Mouse (Mus musculus) liver, embryonic 14.5 days (tissue): ENCODE data around the gene Zfp36l2. TPM values are rescaled to one million over a fixed set of nuclear protein-coding genes. Genes with fewer than 3 reads are reported as not detected.

Experiments used
- ATAC-seq: fragments of 200-750 bp; cut with Nextera tagmentation; 2 replicates; pipeline ENCODE4 v1.8.0; 2017; ENCODE audit warnings: moderate number of reproducible peaks, mild to moderate bottlenecking, moderate library complexity; ENCODE audit not compliant: insufficient read depth
- DNase-seq, 3 experiments: peaks; one replicate each; pipeline ENCODE4 v3.0.0-alpha.2; 2012 to 2013; ENCODE audit warnings: low read depth in 3 of 3, low spot score in 3 of 3
- H3K27ac ChIP-seq: fragments of 300-500 bp; sonication (generic); 2 replicates; pipeline ENCODE4 v1.5.1; 2014; ENCODE audit warnings: moderate library complexity, mild to moderate bottlenecking, control low read depth, inconsistent platforms
- H3K27me3 ChIP-seq: fragments of 300-500 bp; sonication (generic); 2 replicates; pipeline ENCODE4 v1.6.1; 2014; ENCODE audit warnings: mild to moderate bottlenecking, low read length, moderate library complexity; ENCODE audit not compliant: control insufficient read depth, insufficient read depth
- H3K36me3 ChIP-seq: fragments of 300-500 bp; sonication (generic); replicated peaks from 2 replicates; pipeline ENCODE4 v1.6.1; 2014; ENCODE audit warnings: low read depth; ENCODE audit not compliant: control insufficient read depth, insufficient read depth
- H3K4me1 ChIP-seq, 2 experiments: fragments of 200-500 bp in 1 of 2; fragments of 300-500 bp in 1 of 2; sonication (generic) in 1 of 2; replicated peaks; 2 replicates each; pipeline ENCODE4 v1.6.1; 2012 to 2014; ENCODE audit warnings: antibody characterized with exemption in 1 of 2, inconsistent platforms in 1 of 2, low read length in 1 of 2; ENCODE audit not compliant: control insufficient read depth in 2 of 2, insufficient read depth in 2 of 2
- H3K4me2 ChIP-seq: fragments of 300-500 bp; sonication (generic); 2 replicates; pipeline ENCODE4 v1.6.1; 2014; ENCODE audit warnings: low read depth, mild to moderate bottlenecking, control low read depth, moderate library complexity
- H3K4me3 ChIP-seq, 2 experiments: fragments of 200-500 bp in 1 of 2; fragments of 300-500 bp in 1 of 2; sonication (generic) in 1 of 2; 2 replicates each; pipeline ENCODE4 v1.5.1; 2012 to 2014; ENCODE audit warnings: low read depth in 2 of 2, low read length in 2 of 2, mild to moderate bottlenecking in 2 of 2, control low read depth in 1 of 2, inconsistent platforms in 1 of 2, moderate library complexity in 1 of 2; ENCODE audit not compliant: insufficient read depth in 1 of 2
- H3K9ac ChIP-seq: fragments of 300-500 bp; sonication (generic); replicated peaks from 2 replicates; pipeline ENCODE4 v1.6.1; 2014; ENCODE audit warnings: mild to moderate bottlenecking, control low read depth, moderate library complexity
- H3K9me3 ChIP-seq: fragments of 300-500 bp; sonication (generic); 2 replicates; pipeline ENCODE4 v1.6.1; 2016; ENCODE audit warnings: low read length, mixed read lengths; ENCODE audit not compliant: control insufficient read depth
- CTCF ChIP-seq: IDR thresholded peaks from 2 replicates; pipeline ENCODE4 v1.5.1; 2016; ENCODE audit warnings: antibody characterized with exemption, low read depth, control low read depth
- EP300 ChIP-seq: IDR thresholded peaks from 2 replicates; pipeline ENCODE4 v1.6.1; 2016; ENCODE audit warnings: antibody characterized with exemption, low read depth
- WGBS: fragments of 180-500 bp; shearing (Covaris S2); extraction: QIAGEN DNeasy Blood & Tissue Kit; methylation state at CpG from one replicate; pipeline ENCODE4 v1.1.7; 2014; ENCODE audit not compliant: insufficient replicate concordance; 5-methylcytosine and 5-hydroxymethylcytosine counted together
- polyA plus RNA-seq, 2 experiments: library from polyadenylated mRNA; depleted of rRNA in 1 of 2; stranded (reverse) in 1 of 2; unstranded in 1 of 2; fragments of >200 nt; fragmentation: Nextera tagmentation in 1 of 2; extraction: Ambion mirVana in 1 of 2; gene quantifications; 2 replicates each; pipeline versions ENCODE4 v1.2.1 to v1.2.3; 2012 to 2014

Zfp36l2 gene
- polyA plus RNA-seq, 2 experiments, result 9.9 to 22.7 TPM

GRCm38 (mm10) chr17:84155516-84156226 lies 32.1 kb downstream of the Zfp36l2 start:
- no peak for ATAC-seq
- no peaks in the 10 kb centered on the region for H3K27me3 ChIP-seq
- no peak for DNase-seq
- no peak overlapping the region for H3K9ac ChIP-seq
- H3K27ac ChIP-seq, result no peak overlapping the region
- no peak overlapping the region for H3K4me2 ChIP-seq
- peaks cover 53 to 67% of the 10 kb centered on the region in 2 experiments for H3K4me1 ChIP-seq
- no peaks in the 10 kb centered on the region for H3K9me3 ChIP-seq
- 59% methylated on average over 8 of the region's 8 CpGs for WGBS
- no peak for TF ChIP-seq EP300
- no peak overlapping the region for H3K4me3 ChIP-seq
- no peaks in the 10 kb centered on the region for H3K36me3 ChIP-seq

DNA sequence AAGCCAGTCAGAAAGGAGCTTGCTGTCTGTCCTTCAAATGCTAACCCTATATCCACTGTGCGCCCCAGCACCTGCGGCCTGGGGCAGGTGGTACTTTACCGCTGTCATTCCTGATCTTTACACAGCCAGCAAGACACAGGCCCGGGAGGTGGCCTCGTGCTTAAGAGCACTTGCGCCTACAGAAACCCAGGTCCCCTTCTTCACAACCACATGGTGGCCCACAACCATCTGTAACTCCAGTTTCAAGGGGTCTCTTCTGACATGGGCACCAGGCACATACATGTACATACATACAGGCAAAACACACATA lies 32.8 kb downstream of the Zfp36l2 start:
- Histone ChIP-seq H3K9me3 (no peaks in the 10 kb centered on the region), H3K36me3 (no peaks in the 10 kb centered on the region), H3K27ac (peak overlapping the region; percentile 95), H3K4me1 (peaks cover 60 to 72% of the 10 kb centered on the region in 2 experiments), H3K4me2 (peak overlapping the region; percentile 37; the same call in 1 of the 2 replicates), H3K9ac (peak overlapping the region; percentile 19; the same call in 1 of the 2 replicates), H3K4me3 (no peak overlapping the region), H3K27me3 (no peaks in the 10 kb centered on the region)
- TF ChIP-seq CTCF, result no peak
- TF ChIP-seq EP300, result no peak
- no peak for ATAC-seq
- DNase-seq, result no peak
- WGBS, result 70% methylated on average over 6 of the region's 6 CpGs

GRCm38 (mm10) chr17:84154302-84155028 lies 33.3 kb downstream of the Zfp36l2 start:
- TF ChIP-seq CTCF, result no peak
- TF ChIP-seq EP300, result peak; percentile 23; the same call in 1 of the 2 replicates
- DNase-seq (peak in 1 of 3 experiments; percentile 60), ATAC-seq (peak; percentile 71)
- Histone ChIP-seq H3K4me1 (peaks cover 65 to 75% of the 10 kb centered on the region in 2 experiments), H3K9me3 (no peaks in the 10 kb centered on the region), H3K27me3 (no peaks in the 10 kb centered on the region), H3K36me3 (no peaks in the 10 kb centered on the region), H3K9ac (peak overlapping the region; percentile 19), H3K4me3 (no peak overlapping the region), H3K4me2 (peak overlapping the region; percentile 37), H3K27ac (peak overlapping the region; percentile 95)
- 22% methylated on average over 11 of the region's 11 CpGs for WGBS

- H3K4me2 ChIP-seq, result peak overlapping the region; percentile 58
- peaks cover 77 to 84% of the 10 kb centered on the region in 2 experiments for H3K4me1 ChIP-seq
- no peak overlapping the region for H3K4me3 ChIP-seq
- no peaks in the 10 kb centered on the region for H3K9me3 ChIP-seq
- peak; percentile 78 for ATAC-seq
- no peaks in the 10 kb centered on the region for H3K36me3 ChIP-seq
- H3K9ac ChIP-seq, result peak overlapping the region; percentile 67
- DNase-seq, result peak; percentile 76 to 77 (median 77)
- no peaks in the 10 kb centered on the region for H3K27me3 ChIP-seq
- peak; percentile 82 for TF ChIP-seq EP300
- no peak for TF ChIP-seq CTCF
- H3K27ac ChIP-seq, result peak overlapping the region; percentile 95
- 39% methylated on average over 12 of the region's 12 CpGs for whole genome bisulfite sequencing
Observed at GRCm38 (mm10) chr17:84152976-84153786, 34.6 kb downstream of the Zfp36l2 start.
